Comparison of ENCODE assay signal across 12 mouse cellular contexts in the genomic region with DNA sequence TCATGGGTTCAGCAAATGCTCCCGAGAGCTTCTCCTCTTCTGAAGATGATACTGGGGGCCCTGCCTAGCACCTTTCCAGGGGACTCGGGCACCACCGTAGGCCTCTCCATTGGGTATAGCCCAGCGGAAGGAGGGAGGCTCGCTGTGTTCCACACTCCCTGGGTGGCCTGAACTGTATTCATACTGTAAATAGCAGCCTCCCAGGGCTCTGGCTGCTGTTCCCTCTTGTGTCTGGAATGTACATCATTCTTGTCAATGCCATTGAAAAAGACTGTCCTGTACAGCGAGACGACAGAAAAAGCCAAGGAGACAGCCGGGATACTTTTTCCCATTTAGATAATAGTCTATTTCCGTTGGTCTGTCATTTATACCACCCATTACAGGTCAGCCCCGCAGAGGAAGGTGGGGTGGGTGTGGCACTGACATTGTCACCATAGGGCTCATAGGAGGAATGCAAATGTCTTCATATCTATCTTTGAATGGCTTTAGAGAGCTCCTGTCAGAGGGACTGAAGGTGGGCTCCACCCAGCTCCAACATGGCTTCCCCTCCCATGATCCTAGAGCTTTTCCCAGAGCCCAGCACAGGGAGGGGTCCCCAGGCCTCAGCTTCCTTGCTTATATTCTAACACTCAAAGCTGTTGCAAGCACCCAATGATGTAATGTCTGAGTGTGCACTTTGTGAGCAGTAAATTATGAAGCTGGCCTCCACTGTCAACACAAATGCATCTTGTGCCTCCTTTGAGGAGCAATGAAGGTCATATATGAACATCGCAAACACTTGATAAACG. TPM values are rescaled to one million over a fixed set of nuclear protein-coding genes. Genes with fewer than 3 reads are reported as not detected.
DNase-seq lines count a peak whose midpoint lies in the region; ATAC-seq and TF ChIP-seq lines count a peak whose summit lies in the region.
"Had no signal": no experiment of that assay in that cellular context is flagged by ENCODE, and none has a peak within 500 bp of the region (broad histone marks: within the 10 kb centered on the region; RNA-seq: fewer than 3 reads in every experiment).

No protein-coding gene starts in this region.

- ATAC-seq in limb, embryonic 15.5 days (ENCODE audit: insufficient number of reproducible peaks, low FRiP score, low TSS enrichment, low read depth): no peak
- ATAC-seq in liver, embryonic 16.5 days (ENCODE audit: low read depth): peak; percentile 50; the same call in 1 of the 2 replicates
- ATAC-seq: forebrain, embryonic 16.5 days had no signal

- no peak overlapping the region for H3K27ac ChIP-seq in gastrocnemius, adult 2 months
- peak overlapping the region; percentile 22; the same call in 1 of the 2 replicates for H3K27ac ChIP-seq in limb, embryonic 15.5 days
- no peak overlapping the region for H3K27ac ChIP-seq in limb, embryonic 10.5 days
- peak overlapping the region; percentile 28; the same call in 1 of the 2 replicates for H3K27ac ChIP-seq in cortical plate, adult 2 months (ENCODE audit: insufficient read depth, low read length)
- H3K27ac ChIP-seq in liver, embryonic 16.5 days (ENCODE audit: low read length): peak overlapping the region; percentile 75
- H3K27ac ChIP-seq: limb, embryonic 13.5 days had no signal

- 77% methylated on average over 12 of the region's 12 CpGs for WGBS in limb, embryonic 15.5 days
- WGBS in limb, embryonic 10.5 days: 91% methylated on average over 12 of the region's 12 CpGs
- WGBS in liver, embryonic 16.5 days (ENCODE audit: insufficient replicate concordance): 55% methylated on average over 12 of the region's 12 CpGs

- H3K9ac ChIP-seq in limb, embryonic 15.5 days: no peak overlapping the region
- H3K9ac ChIP-seq in liver, embryonic 16.5 days (ENCODE audit: low read depth, low read length): no peak overlapping the region
- H3K9ac ChIP-seq: limb, embryonic 13.5 days had no signal

- no peak for TF ChIP-seq POLR2A in cortical plate, adult 2 months (IDR thresholded peaks at IDR 0.05; ENCODE audit: extremely low read depth, insufficient read depth, low read length)

- H3K27me3 ChIP-seq in limb, embryonic 15.5 days: no peaks in the 10 kb centered on the region
- no peaks in the 10 kb centered on the region for H3K27me3 ChIP-seq in limb, embryonic 10.5 days (ENCODE audit: low read depth, poor library complexity, severe bottlenecking)
- no peaks in the 10 kb centered on the region for H3K27me3 ChIP-seq in liver, embryonic 16.5 days (ENCODE audit: control insufficient read depth, insufficient read depth, low read depth, low read length)
- H3K27me3 ChIP-seq: limb, embryonic 13.5 days had no signal

- H3K36me3 ChIP-seq in limb, embryonic 15.5 days: no peaks in the 10 kb centered on the region
- peaks cover 11% of the 10 kb centered on the region; the same call in 1 of the 2 replicates for H3K36me3 ChIP-seq in limb, embryonic 10.5 days
- H3K36me3 ChIP-seq in liver, embryonic 16.5 days (ENCODE audit: control insufficient read depth, insufficient read depth): no peaks in the 10 kb centered on the region
- H3K36me3 ChIP-seq: limb, embryonic 13.5 days had no signal

- H3K4me2 ChIP-seq in limb, embryonic 15.5 days: no peak overlapping the region
- peak overlapping the region; percentile 36 for H3K4me2 ChIP-seq in liver, embryonic 16.5 days (ENCODE audit: low read depth, low read length)
- H3K4me2 ChIP-seq: limb, embryonic 13.5 days had no signal

- H3K4me3 ChIP-seq in gastrocnemius, adult 2 months: no peak overlapping the region
- no peak overlapping the region for H3K4me3 ChIP-seq in limb, embryonic 15.5 days
- no peak overlapping the region for H3K4me3 ChIP-seq in limb, embryonic 10.5 days
- H3K4me3 ChIP-seq in cortical plate, adult 2 months (ENCODE audit: insufficient read depth, low read length): no peak overlapping the region
- no peak overlapping the region for H3K4me3 ChIP-seq in liver, embryonic 16.5 days (ENCODE audit: low read depth, low read length)
- H3K4me3 ChIP-seq: limb, embryonic 13.5 days had no signal

- intact Hi-C loops in gastrocnemius, adult 2 months (cut with DNase I): no loop called here
- intact Hi-C loops in left cerebral cortex, postnatal 14 days (cut with DNase I): no loop called here

- peaks cover 21% of the 10 kb centered on the region for H3K4me1 ChIP-seq in limb, embryonic 15.5 days
- peaks cover 30% of the 10 kb centered on the region for H3K4me1 ChIP-seq in limb, embryonic 10.5 days
- H3K4me1 ChIP-seq in cortical plate, adult 2 months (ENCODE audit: control insufficient read depth, insufficient read depth, low read length): peaks cover 46% of the 10 kb centered on the region
- peaks cover 76% of the 10 kb centered on the region for H3K4me1 ChIP-seq in liver, embryonic 16.5 days (ENCODE audit: control insufficient read depth, low read depth, low read length)

- H3K9me3 ChIP-seq in limb, embryonic 15.5 days: no peaks in the 10 kb centered on the region
- H3K9me3 ChIP-seq in limb, embryonic 10.5 days (replicated peaks): no peaks in the 10 kb centered on the region
- no peaks in the 10 kb centered on the region for H3K9me3 ChIP-seq in liver, embryonic 16.5 days (replicated peaks; ENCODE audit: control insufficient read depth, low read length)
- H3K9me3 ChIP-seq: limb, embryonic 13.5 days had no signal

- no peak for TF ChIP-seq CTCF in gastrocnemius, adult 2 months (IDR thresholded peaks at IDR 0.05)
- no peak for TF ChIP-seq CTCF in cortical plate, adult 2 months (IDR thresholded peaks at IDR 0.05; ENCODE audit: extremely low read depth, insufficient read depth, low read length)

- peak; percentile 1 for DNase-seq in gastrocnemius, adult 2 months
- DNase-seq in gastrocnemius, adult 18-20 months (ENCODE audit: low spot score): no peak
- DNase-seq in limb, embryonic 10.5 days (ENCODE audit: low spot score): no peak
- no peak for DNase-seq in right cerebral cortex, postnatal 14 days
- no peak for DNase-seq in left cerebral cortex, postnatal 14 days (ENCODE audit: low spot score in 2 of 2)
- DNase-seq: cerebellum, adult 8-10 months; kidney, adult 8-10 months had no signal

RNA-seq across cellular contexts. Expression of a gene that starts 10.1 kb away (rescaled TPM):
- total RNA-seq in gastrocnemius, adult 2 months (2021): 1 to 10 TPM; 4.3 to 6.4 TPM
- 1 to 10 TPM; 3.8 to 4.7 TPM for total RNA-seq in gastrocnemius, adult 18-20 months (2021)
- 9.5 and 9.6 TPM in 2 replicates for polyA plus RNA-seq in limb, embryonic 15.5 days (2015; fragmentation: Nextera tagmentation; extraction: Ambion mirVana)
- polyA plus RNA-seq in limb, embryonic 10.5 days (2016; fragmentation: Nextera tagmentation; extraction: Ambion mirVana): 6.3 and 7.0 TPM in 2 replicates
- 43.1 and 43.5 TPM in 2 replicates for polyA plus RNA-seq in cortical plate, adult 2 months (2012; rRNA removed)
- polyA plus RNA-seq in liver, embryonic 16.5 days (2015; fragmentation: Nextera tagmentation; extraction: Ambion mirVana): 13.1 and 14.4 TPM in 2 replicates
- total RNA-seq in left cerebral cortex, postnatal 14 days (2021): 100 to 1,000 TPM; 125 to 135 TPM

Comparison
In these comparisons a context has a peak if more than half of its experiments do, and no peak if none do; other contexts are left out.
1. H3K27ac ChIP-seq: peak in limb, embryonic 15.5 days (single experiment), cortical plate, adult 2 months (single experiment) and liver, embryonic 16.5 days (single experiment); none in gastrocnemius, adult 2 months (single experiment) and limb, embryonic 10.5 days (single experiment).